Mouse (Mus musculus): ENCODE measurements around the gene Zan.

The Zan gene

DNA sequence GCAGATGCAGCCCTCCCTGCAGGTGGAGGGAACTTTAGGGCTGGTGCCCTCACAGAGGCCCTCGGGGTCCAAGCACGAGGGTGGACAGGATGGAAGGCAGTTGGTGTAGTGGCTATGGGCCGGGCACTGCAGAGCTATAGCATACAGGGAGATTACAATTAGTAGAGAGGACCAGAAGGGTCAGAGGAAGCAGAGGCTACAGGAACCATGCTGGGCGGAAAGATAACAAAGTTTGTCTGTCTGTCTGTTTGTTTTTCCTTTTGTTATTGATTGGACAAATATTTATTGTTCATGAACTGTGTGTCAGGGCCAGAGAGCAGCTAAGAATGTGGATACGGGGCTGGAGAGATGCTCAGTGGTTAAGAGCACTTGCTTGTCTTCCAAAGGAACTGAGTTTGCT is 62.6 kb downstream of the Zan start:
- no peak for DNase-seq (ENCODE audit: low spot score)

DNA sequence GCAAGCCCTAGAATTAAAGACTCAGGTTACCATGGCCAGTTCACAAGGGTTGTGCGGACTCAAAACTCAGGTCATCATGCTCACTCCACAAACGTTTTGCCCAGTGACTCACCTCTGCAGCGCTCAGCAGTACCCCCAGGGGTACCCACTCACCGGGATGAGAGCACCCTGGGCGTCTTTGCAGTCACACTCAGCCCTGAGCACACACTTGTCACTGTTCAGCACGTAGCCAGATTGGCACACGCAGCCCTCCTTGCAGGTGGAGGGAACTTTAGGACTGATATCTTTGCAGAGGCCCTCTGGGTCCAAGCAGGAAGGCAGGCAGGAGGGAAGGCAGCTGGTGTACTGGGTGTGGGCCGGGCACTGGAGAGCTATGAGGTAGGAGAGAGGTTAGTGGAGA is 65.6 kb downstream of the Zan start:
- no peak for DNase-seq (ENCODE audit: low spot score)

DNA sequence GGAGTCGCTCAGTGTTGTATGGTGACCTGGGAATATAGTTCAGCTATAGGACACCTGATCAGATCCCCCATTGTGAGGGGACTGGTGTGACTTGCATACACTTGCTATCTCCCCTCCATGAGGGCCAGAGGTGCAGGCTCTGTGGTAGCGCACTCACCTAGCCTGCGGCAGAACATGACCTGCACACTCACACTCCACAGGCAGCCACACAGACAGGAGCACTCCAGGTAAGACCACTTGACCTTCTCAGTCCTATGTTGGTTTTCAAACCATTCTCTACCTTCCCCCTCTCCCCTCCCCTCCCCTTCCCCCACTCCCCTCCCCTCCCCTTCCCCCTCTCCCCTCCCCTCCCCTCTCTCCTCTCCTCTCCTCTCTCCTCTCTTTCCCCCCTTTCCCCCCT is 66.3 kb downstream of the Zan start:
- no peak for DNase-seq (ENCODE audit: low spot score)

DNA sequence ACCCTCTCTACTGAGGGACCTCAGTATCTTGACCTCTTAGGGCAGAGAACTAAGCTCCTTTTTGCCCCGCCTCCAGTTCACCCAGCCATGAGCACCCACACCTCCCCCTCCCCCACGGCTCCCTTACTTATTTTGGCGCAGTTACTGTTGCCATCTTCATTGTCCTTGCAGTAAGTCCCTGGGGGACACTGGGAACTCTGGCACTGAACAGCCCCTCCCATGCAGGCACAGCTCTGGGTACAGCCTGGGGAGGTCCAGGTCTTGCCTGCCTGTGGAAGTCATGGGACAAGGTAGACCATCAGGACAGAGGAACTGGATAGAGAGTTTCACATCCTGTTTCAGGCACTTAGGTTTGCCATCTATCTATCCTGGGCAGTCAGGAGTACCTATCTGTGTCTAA is 66.8 kb downstream of the Zan start:
- no peak for DNase-seq (ENCODE audit: low spot score)

DNA sequence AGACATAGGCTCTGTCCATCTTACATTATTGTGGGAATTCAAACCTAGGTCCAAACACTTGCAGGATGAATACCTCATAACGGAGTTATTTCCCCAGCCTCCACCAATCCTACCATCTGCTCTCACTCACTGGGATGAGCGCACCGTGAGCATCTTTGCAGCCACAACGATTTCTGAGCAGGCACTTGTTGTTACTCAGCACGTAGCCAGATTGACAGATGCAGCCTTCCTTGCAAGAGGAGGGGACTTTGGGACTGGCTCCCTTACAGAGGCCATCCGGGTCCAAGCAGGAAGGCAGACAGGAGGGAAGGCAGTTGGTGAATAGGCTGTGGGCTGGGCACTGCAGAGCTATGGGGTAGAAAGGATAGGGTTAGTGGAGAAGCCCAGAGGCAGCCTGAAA is 67.4 kb downstream of the Zan start:
- no peak for DNase-seq (ENCODE audit: low spot score)

DNA sequence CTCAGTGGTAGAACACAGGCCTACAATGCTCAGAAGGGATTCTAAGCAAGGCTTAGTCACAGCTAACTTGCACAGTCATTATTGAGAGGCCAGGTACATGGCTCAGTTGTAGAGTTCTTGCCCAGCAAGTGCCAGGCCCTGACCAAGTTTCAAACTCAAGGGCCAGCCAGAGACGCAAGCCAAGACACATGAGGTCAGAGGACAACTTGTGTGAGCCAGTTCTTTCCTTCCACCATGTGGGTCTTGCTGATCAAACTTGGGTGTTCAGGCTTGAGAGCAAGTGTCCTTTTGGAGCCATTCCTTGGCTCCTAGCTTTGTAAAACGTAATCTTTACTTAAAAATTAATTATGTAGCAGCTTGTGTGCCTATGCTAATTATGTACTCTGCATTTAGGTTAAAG is 72.8 kb downstream of the Zan start:
- no peak for DNase-seq (ENCODE audit: low spot score)

DNA sequence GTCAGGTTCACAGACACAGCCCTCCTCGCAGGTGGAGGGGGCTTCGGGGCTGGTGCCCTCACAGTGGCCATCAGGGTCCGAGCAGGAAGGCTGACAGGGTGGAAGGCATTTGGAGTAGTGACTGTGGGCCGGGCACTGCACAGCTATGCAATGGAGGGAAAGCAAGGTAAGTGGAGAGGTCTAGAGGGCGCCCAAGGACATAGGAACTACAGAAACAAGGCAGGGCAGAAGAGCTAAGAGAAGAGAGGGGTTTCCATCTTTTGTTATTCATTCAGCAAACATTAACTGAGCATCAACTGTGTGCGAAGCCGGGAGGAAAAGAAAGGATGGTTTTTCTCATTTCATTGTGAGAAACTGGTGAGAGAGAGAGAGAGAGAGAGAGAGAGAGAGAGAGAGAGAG is 82.4 kb downstream of the Zan start:
- DNase-seq (ENCODE audit: low spot score), result no peak

DNA sequence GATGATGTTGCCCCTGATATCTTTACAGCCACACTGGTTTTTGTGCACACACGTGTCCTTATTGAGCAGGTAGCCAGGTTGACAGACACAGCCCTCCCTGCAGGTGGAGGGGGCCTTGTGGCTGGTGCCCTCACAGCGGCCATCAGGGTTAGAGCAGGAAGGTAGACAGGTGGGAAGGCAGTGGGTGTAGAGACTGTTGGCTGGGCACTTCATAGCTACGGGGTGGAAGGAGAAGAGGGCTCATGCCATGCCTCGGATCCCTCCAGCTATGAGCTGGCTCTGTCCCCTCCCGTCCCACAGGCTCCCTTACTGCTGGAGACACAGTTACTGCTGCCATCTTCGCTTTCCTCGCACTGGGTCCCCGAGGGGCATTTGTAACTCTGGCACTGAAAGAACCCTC is 85.2 kb downstream of the Zan start:
- no peak for DNase-seq (ENCODE audit: low spot score)

DNA sequence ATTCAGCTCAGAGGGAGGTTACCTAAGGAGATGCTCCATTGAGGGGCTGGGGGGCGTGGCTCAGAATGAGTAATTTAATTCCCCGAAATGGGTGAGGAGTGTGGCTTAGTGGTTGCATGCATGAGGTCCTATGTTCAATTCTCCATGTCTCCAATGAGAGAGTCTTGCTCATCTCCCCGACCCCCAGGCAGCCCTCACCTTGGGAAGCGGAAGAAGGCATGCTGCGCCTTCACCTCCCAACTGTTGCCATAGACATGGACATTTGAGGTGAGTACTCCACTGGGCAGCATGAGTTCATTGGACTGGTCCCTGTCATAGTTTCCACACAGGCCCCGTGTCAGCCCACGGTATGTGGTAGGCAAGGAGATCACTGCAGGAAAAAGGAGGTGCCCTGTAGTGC is 90.2 kb downstream of the Zan start:
- DNase-seq (ENCODE audit: low spot score), result no peak

DNA sequence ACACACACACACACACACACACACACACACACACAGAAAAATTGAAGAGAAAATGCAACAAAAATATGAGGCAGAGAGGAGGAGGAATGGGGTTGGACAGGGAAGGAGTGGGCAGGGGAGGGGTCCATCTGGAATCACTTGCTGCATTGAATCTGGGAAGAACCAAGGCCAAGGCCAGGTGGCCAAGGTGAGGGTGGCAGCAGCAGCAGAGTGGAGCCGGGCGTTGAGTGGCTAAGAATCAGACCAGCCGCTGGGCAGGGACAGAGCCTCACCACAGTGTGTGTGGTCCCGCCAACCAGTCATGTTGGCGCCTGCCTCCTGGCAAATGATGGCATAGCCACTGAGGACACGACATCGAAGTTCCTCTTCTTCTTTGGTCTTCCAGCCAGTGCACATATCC is 93.4 kb downstream of the Zan start:
- no peak for DNase-seq (ENCODE audit: low spot score)

DNA sequence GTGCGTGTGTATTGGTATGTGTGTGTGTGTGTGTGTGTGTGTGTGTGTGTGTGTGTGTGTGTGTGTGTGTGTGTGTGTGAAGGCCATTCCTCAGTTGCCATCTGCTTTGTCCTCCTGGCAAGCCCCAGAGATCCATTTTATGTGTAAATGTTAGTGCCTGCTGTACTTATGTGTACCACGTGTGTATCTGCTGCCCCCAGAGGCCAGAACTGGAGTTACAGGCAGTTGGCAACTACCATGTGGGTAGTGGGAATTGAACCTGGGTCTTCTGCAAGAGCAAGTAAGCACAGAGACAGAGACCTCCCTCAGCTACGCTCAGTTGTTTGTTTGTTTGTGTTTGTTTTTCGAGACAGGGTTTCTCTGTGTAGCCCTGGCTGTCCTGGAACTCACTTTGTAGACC is 95.7 kb downstream of the Zan start:
- peak; percentile 47 for DNase-seq (ENCODE audit: low spot score)

DNA sequence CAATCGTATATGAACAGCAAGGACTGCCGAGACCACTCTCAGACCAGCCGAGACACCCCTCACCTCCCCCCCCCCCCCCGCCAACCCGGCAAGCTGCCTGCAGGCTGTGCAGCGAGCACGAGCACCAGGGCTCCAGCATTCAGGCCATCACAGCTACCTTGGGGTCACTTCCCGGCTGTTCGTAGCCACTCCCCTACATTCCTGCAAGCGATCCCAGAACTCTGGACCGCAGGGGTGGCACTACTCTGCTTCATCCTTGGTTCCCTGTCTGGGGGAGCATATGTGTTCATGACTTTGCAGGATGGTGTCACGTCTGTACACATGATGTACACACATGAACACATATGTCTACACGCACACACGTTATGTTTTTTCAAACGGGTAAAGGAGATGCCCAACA is 99.3 kb downstream of the Zan start:
- DNase-seq (ENCODE audit: low spot score), result no peak

DNA sequence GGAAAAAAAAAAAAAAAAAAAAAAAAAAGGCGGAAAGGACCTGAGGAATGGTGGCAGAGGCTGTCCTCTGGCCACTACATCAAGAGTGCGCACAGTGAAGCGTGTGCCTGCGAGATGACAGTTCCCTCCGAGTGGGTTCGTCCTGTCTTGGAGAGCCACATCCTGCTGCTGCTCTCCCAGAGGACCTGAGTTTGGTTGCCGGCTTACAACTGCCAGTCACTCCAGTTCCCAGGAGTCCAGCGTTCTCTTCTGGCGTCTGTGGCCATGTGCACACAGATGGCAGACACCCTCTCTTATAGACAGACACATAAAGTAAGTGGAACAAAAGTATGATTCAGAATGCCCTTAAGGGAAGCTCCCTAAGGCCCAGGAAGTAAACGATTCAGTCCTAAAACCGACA is 99.7 kb downstream of the Zan start:
- DNase-seq (ENCODE audit: low spot score), result no peak

DNA sequence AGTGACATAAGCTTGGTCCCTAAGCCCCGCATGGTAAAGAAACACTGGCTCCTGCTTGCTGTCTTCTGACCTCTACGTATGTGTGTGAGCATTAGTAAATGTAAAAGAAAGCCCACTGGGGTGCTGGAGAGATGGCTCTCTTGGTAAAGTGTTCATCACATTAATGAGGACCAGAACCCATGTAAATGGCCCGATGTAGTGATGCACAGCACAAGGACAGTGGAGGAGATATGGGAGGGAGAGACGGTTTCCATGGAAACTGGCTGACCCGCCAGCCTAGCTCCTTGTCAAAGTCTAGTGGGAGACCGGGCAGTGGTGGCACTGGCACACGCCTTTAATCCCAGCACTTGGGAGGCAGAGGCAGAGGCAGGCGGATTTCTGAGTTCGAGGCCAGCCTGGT is 100.1 kb downstream of the Zan start:
- DNase-seq (ENCODE audit: low spot score), result no peak

DNA sequence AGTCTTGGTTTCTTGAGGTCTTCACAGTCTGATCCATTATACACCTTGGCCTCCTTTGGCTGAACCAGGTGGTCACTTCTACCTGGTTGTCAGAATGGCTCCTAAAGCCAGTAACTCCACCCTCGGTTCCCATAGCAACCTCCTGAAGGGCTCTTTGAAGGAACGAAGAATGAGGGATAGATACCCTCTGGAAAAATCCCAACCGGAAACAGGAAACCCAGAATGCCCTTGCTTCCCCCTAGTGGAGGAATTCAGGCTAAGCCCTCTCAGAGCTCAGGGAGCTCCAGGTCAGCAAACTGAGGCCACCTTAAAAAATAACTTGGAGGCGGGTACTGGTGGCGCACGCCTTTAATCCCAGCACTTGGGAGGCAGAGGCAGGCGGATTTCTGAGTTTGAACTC is 100.7 kb downstream of the Zan start:
- DNase-seq (ENCODE audit: low spot score), result no peak

DNA sequence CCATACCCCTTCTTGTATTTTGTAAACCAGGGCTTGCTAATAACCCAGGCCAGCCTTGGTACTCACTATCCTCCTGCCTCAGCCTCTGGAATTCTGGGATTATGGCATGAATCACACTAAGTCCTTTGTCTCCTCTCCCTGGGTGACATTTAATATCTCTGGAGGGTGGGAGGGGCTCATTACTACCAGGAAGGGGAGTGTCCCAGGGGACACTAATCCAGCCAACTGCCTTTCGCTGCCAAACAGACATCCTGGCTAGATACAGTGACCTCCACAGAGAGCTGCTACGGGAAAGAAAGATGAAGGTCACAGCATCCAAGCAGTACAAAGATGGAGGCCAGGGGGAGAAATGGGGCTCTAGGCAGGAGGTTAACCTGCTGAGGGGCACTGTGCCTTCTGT is 101.2 kb downstream of the Zan start:
- DNase-seq (ENCODE audit: low spot score), result no peak

DNA sequence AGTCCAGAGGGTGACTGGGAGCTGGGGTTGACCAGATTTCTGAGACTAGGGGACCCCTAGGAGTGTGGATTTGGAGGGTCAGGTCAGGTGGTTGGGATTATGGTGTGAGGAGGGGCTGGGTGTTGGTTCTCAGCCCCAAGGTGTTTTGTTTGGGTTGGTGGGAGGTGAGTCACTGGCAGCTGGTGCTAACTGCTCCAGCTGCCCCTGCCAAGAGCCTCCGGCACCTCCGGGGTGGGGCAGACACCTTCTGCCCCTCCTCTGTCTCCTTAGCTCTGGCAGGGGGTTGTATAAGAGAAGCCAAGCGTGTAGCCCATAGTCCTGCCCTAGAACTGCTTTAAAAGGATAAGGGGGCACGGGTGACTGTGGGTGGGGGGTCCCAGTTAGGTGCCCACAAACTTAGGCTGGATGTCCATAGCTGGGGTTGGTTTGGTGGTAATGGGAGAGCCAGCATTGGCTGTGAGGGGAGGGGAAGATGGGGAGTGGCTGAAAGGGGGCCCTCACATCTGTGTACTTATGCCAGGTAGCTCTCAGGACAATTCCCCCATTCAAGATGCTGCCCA is 102.3 kb downstream of the Zan start:
- no peak for DNase-seq (ENCODE audit: low spot score)

DNA sequence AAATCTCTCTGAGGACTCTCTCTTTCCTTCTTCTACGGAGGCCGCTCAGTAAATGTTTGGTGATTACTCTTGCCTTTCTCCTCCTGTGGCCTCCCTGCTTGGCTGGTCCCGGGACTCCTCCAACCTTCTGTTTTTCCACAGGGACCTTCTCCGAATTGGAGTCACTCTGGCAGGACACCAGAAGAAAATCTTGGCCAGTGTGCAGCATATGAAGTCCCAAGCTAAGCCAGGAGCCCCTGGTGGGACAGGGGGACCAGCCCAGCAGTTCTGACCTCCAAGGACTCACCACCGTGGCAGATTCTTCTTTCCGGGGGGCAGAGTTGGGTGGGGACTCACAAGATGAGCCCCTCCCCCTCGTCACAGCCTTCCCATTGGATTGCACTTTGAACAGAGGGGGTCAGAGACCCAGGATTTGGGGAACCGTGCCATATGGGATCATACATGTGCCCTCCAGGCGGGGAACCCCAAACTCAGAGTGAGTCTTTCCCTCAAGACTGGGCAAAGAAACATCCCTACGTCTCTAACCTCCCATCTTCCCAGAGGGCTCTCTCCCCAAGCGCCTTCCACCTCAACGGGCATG is 103.4 kb downstream of the Zan start:
- DNase-seq (ENCODE audit: low spot score), result no peak

DNA sequence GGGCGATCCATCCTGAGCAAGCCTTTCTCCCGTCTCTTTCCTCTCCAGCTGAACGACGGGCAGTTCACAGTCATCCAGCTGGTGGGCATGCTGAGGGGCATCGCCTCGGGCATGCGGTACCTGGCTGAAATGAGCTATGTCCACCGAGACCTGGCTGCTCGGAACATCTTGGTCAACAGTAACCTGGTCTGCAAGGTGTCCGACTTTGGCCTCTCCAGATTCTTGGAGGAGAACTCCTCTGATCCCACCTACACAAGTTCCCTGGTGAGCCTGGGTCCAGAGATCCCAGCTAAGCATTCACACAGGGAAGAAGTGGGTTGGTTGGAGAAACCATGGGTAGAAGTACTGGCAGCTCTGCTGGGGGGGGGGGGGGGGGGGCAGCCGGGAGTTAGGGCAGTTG is 107.2 kb downstream of the Zan start:
- no peak for DNase-seq (ENCODE audit: low spot score)

DNA sequence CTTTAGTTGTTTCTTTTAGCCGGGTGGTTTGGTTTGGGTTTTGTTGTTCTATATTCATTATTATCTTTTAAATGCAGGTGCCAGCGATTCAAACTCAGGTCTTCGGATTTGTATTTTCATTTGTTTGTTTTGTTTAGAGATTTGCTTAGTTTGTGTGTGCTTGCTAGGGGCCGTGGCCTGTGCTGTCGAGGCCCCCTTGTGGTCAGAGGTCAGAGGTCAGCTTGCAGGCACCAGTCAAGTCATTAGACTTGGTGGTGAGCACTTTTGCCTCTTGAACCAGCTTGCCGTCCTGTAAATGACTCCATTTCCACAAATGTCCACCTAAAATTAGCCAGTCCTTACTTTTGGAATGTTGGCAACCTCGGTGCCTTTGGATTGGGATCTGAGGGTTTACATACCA is 118.5 kb downstream of the Zan start:
- DNase-seq (ENCODE audit: low spot score), result no peak

DNA sequence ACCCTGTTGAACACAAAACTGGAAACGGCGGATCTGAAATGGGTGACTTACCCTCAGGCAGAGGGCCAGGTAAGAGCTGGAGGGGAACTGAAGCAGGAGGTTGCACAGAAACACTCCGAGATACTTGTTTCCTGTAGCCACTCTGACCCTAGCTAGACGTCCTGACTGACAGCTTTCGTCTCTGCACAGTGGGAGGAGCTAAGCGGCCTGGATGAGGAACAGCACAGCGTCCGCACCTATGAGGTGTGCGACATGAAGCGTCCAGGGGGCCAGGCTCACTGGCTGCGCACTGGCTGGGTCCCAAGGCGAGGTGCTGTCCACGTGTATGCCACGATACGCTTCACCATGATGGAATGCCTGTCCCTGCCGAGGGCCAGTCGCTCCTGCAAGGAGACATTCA is 122.8 kb downstream of the Zan start:
- DNase-seq (ENCODE audit: low spot score), result no peak

DNA sequence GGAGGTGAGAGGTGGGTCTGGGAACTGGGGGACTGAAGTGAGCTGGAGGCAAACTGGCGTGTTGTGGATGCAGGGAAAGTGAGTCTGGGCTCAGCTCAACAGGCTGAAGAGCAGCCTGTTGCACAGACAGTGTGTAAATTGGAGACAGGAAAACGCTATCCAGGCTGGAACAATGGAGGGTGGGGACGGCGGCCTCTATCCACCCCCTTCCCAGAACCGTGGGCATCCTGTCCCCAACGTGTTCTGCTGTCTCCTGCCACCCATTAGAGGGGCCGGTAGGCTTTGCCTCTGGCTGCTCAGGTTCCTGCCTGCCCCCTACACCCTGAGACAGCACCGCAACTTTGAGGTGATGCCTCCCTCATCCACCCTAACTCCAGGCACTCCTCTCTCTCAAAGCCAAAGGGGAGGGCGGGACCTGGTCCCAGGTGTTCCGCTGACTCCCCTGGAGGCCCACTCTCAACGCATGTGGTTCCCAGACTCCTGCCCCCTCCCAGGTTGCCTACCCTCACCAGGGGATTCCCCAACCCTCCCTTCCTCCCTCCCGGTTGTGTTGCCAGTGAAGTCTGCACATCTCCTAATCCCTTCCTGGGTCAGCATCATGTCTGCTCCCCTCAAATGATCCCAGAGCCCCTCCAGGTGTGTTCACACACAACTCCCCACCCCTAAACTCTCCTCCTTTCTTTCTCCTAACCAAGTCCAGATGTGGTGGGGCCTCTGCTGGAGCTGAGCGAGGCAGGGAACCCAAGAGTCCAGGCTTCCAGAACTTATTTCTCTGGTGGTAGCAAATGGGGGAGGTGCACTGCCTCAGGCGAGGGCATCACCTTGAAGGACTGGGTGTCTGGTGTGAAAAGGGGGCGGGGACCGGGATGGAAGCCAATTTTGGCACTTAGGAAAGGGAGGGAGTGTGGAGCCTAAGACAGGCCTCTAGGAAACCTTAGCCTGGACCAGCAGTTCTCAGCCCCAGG is 124.6 kb downstream of the Zan start:
- no peak for DNase-seq (ENCODE audit: low spot score)

DNA sequence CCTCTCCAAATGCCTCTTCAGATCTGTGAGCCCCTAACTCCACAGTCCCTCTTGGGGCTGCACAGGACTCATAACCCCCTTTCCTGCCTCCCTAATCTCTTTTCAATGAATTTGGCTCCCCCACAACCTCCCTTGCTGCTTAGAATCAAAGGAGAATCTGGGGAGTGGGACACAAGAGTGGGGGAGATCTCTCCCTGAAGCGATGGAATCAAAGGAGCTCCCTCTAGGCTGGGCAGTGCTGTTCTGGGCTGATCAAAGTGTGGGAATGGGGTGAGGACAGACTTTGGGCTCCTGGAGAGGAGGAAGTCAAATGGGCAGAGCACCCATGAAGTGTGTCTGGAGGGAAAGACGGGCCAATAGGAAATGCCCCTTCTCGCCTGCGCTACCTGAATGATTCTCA is 125.5 kb downstream of the Zan start:
- DNase-seq (ENCODE audit: low spot score), result no peak

DNA sequence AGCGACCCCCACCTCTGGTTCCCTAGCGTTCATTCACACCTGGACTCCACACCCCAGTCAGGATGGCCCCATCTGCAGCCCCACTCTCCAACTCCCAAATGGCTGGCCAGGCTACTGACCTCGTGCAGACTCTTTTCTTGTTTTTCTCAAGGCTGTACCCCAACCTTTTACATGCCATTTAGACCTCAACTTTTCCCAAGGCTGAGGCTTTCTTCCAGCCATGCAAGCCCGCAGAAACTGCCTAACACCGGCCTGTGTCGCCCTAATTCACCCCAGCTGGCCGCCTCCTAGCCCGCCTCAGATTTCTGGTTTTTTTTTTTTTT is 125.8 kb downstream of the Zan start:
- no peak for DNase-seq (ENCODE audit: low spot score)

All from c-Kit-positive CD71-positive TER-119-positive erythroid progenitor cells, embryonic 14.5 days (primary cell).